Mouse (Mus musculus): ENCODE data around the gene Alyref.
A peak's percentile ranks its signal among the peaks of the same experiment; 100 is the strongest.
"Not testable (repeated sequence)": the region's sequence is repeated elsewhere in the genome, so short reads cannot be mapped to it uniquely, and the experiment has no call there.

Alyref gene

GRCm38 (mm10) chr11:120598990-120599549 lies 905 bp upstream of the Alyref start:
- no peak for DNase-seq

- peak; percentile 24 to 47 for DNase-seq
These were observed 627 bp downstream of the Alyref start for GRCm38 (mm10) chr11:120597240-120598235.

GRCm38 (mm10) chr11:120588531-120588930 lies 9.6 kb downstream of the Alyref start:
- DNase-seq, result no peak

- DNase-seq, result no peak
These were observed 14.2 kb downstream of the Alyref start for GRCm38 (mm10) chr11:120583937-120584336.

GRCm38 (mm10) chr11:120582982-120583293 lies 15.2 kb downstream of the Alyref start:
- DNase-seq, result not testable (repeated sequence)

GRCm38 (mm10) chr11:120582268-120582981 lies 15.7 kb downstream of the Alyref start:
- DNase-seq, result peak in 1 of 2 experiments; percentile 40

- peak; percentile 88 to 89 for DNase-seq
These were observed 16.5 kb downstream of the Alyref start, which contains the start of gene Arhgdia for GRCm38 (mm10) chr11:120581490-120582267. TSS of gene Arhgdia (minus strand) at chr11:120581624.

GRCm38 (mm10) chr11:120580871-120581331 lies 17.3 kb downstream of the Alyref start:
- peak; percentile 51 to 64 for DNase-seq

- DNase-seq, result peak; percentile 30 to 56
These were observed 18.0 kb downstream of the Alyref start for GRCm38 (mm10) chr11:120580190-120580589.

- DNase-seq, result peak; percentile 78 to 83
These were observed 18.7 kb downstream of the Alyref start for GRCm38 (mm10) chr11:120579316-120580107.

- DNase-seq, result peak in 1 of 2 experiments; percentile 41
These were observed 19.4 kb downstream of the Alyref start for GRCm38 (mm10) chr11:120578694-120579243.

- DNase-seq, result peak in 1 of 2 experiments; percentile 26
These were observed 20.0 kb downstream of the Alyref start for GRCm38 (mm10) chr11:120578024-120578693.

- no peak for DNase-seq
These were observed 20.7 kb downstream of the Alyref start for GRCm38 (mm10) chr11:120577211-120578023.

- DNase-seq, result no peak
These were observed 21.7 kb downstream of the Alyref start for GRCm38 (mm10) chr11:120576365-120576981.

GRCm38 (mm10) chr11:120575940-120576339 lies 22.2 kb downstream of the Alyref start:
- DNase-seq, result no peak

- no peak for DNase-seq
These were observed 23.1 kb downstream of the Alyref start for GRCm38 (mm10) chr11:120575046-120575445.

- no peak for DNase-seq
These were observed 23.9 kb downstream of the Alyref start for GRCm38 (mm10) chr11:120574278-120574600.

GRCm38 (mm10) chr11:120573585-120574277 lies 24.4 kb downstream of the Alyref start:
- no peak for DNase-seq
